ENCODE assay signal across 22 mouse cellular contexts in genomic region chr2:108404181-108404580, GRCm38 (mm10).
"Had no signal": no experiment of that assay in that cellular context is flagged by ENCODE, and none has a peak within 500 bp of the region (broad histone marks: within the 10 kb centered on the region; RNA-seq: fewer than 3 reads in every experiment).

No protein-coding gene starts in this region.

- DNase-seq: gastrocnemius, postnatal 14 days; gastrocnemius, postnatal 36 days; heart, adult 11 months; heart, adult 2 months; heart, postnatal 14 days; heart, postnatal 36 days; kidney, adult 11 months; kidney, adult 2 months; kidney, adult 9 months; kidney, postnatal 10 days; kidney, postnatal 25 days; kidney, postnatal 4 days; left cerebral cortex, postnatal 4 days had no signal

- H3K36me3 ChIP-seq: heart, embryonic 13.5 days; heart, embryonic 15.5 days; hindbrain, embryonic 13.5 days; hindbrain, embryonic 15.5 days; kidney, embryonic 15.5 days; limb, embryonic 13.5 days; limb, embryonic 15.5 days; liver, embryonic 12.5 days had no signal

- H3K4me3 ChIP-seq: heart, adult 2 months; heart, embryonic 13.5 days; heart, embryonic 15.5 days; hindbrain, embryonic 13.5 days; hindbrain, embryonic 15.5 days; kidney, embryonic 15.5 days; layer of hippocampus, adult 2 months; limb, embryonic 13.5 days; limb, embryonic 15.5 days; liver, embryonic 12.5 days had no signal

- H3K27me3 ChIP-seq: heart, embryonic 13.5 days; heart, embryonic 15.5 days; hindbrain, embryonic 13.5 days; hindbrain, embryonic 15.5 days; kidney, embryonic 15.5 days; limb, embryonic 13.5 days; limb, embryonic 15.5 days; liver, embryonic 12.5 days had no signal
